Mouse (Mus musculus): ENCODE results near the gene 4930451I11Rik. TPM values are rescaled to one million over a fixed set of nuclear protein-coding genes. Genes with fewer than 3 reads are reported as not detected.

The 4930451I11Rik gene
- total RNA-seq, 2 experiments from 2014 or later = not detected

GRCm38 (mm10) chr7:126800269-126801056, 31.0 kb downstream of the 4930451I11Rik start:
- DNase-seq (ENCODE audit: low spot score in 2 of 2) = no peak

- DNase-seq (ENCODE audit: low spot score in 2 of 2) = peak in 1 of 2 experiments; percentile 85
Measured at GRCm38 (mm10) chr7:126799468-126800268, 31.8 kb downstream of the 4930451I11Rik start.

- peak; percentile 97 to 98 for DNase-seq (ENCODE audit: low spot score in 2 of 2)
Measured at GRCm38 (mm10) chr7:126799050-126799467, 32.4 kb downstream of the 4930451I11Rik start.

GRCm38 (mm10) chr7:126798127-126799049, 33.1 kb downstream of the 4930451I11Rik start:
- DNase-seq (ENCODE audit: low spot score in 2 of 2) = peak in 1 of 2 experiments; percentile 47

GRCm38 (mm10) chr7:126797411-126798126, 33.9 kb downstream of the 4930451I11Rik start, which contains the start of gene Fam57b:
Gene Fam57b (plus strand): TSS chr7:126797668.
- DNase-seq (ENCODE audit: low spot score in 2 of 2) = no peak

- peak in 1 of 2 experiments; percentile 56 for DNase-seq (ENCODE audit: low spot score in 2 of 2)
Measured at GRCm38 (mm10) chr7:126796350-126796932, 35.0 kb downstream of the 4930451I11Rik start.

- no peak for DNase-seq (ENCODE audit: low spot score in 2 of 2)
Measured at GRCm38 (mm10) chr7:126795387-126796317, 35.8 kb downstream of the 4930451I11Rik start.

- DNase-seq (ENCODE audit: low spot score in 2 of 2) = no peak
Measured at GRCm38 (mm10) chr7:126794271-126794605, 37.2 kb downstream of the 4930451I11Rik start.

GRCm38 (mm10) chr7:126793456-126794270, 37.8 kb downstream of the 4930451I11Rik start:
- no peak for DNase-seq (ENCODE audit: low spot score in 2 of 2)

GRCm38 (mm10) chr7:126792721-126793443, 38.6 kb downstream of the 4930451I11Rik start:
- no peak for DNase-seq (ENCODE audit: low spot score in 2 of 2)

GRCm38 (mm10) chr7:126791851-126792720, 39.4 kb downstream of the 4930451I11Rik start, which contains the start of gene Ppp4c:
Gene Ppp4c (minus strand): TSS chr7:126792496.
- DNase-seq (ENCODE audit: low spot score in 2 of 2) = peak; percentile 98

- DNase-seq (ENCODE audit: low spot score in 2 of 2) = no peak
Measured at GRCm38 (mm10) chr7:126789141-126789540, 42.3 kb downstream of the 4930451I11Rik start.

- no peak for DNase-seq (ENCODE audit: low spot score in 2 of 2)
Measured at GRCm38 (mm10) chr7:126786142-126786541, 45.3 kb downstream of the 4930451I11Rik start.

GRCm38 (mm10) chr7:126785056-126785455, 46.4 kb downstream of the 4930451I11Rik start:
- no peak for DNase-seq (ENCODE audit: low spot score in 2 of 2)

- DNase-seq (ENCODE audit: low spot score in 2 of 2) = no peak
Measured at GRCm38 (mm10) chr7:126784469-126784868, 47.0 kb downstream of the 4930451I11Rik start.

GRCm38 (mm10) chr7:126782693-126783092, 48.7 kb downstream of the 4930451I11Rik start:
- DNase-seq (ENCODE audit: low spot score in 2 of 2) = no peak

All from left cerebral cortex, adult 18-20 months (tissue).